Mouse (Mus musculus): ENCODE measurements around the gene Arl4d. TPM values are rescaled to one million over a fixed set of nuclear protein-coding genes. Genes with fewer than 3 reads are reported as not detected.

The Arl4d gene
- total and polyA plus RNA-seq, 2 experiments, result 21.0 to 87.9 TPM

- Histone ChIP-seq H3K27me3 (ENCODE audit: control insufficient read depth, insufficient read depth, low read length) (no peaks in the 10 kb centered on the region), H3K9ac (ENCODE audit: low read depth, low read length) (no peak overlapping the region), H3K4me1 (ENCODE audit: control insufficient read depth, insufficient read depth, low read length) (peaks cover 21% of the 10 kb centered on the region), H3K79me2 (ENCODE audit: control insufficient read depth, insufficient read depth, low read length) (peaks cover 11% of the 10 kb centered on the region; the same call in 1 of the 2 replicates), H3K36me3 (ENCODE audit: control insufficient read depth, insufficient read depth, low read length) (no peaks in the 10 kb centered on the region), H3K27ac (replicated peaks; ENCODE audit: insufficient read depth, low read depth, low read length) (no peak overlapping the region), H3K4me3 (ENCODE audit: insufficient read depth, low read depth, low read length) (no peak overlapping the region)
- TF ChIP-seq POLR2A (IDR thresholded peaks at IDR 0.05; ENCODE audit: extremely low read depth, insufficient read depth, low read length), result no peak
- no peak for TF ChIP-seq CTCF (IDR thresholded peaks at IDR 0.05; ENCODE audit: low read depth, low read length)
- no peak for DNase-seq (ENCODE audit: extremely low read depth, low read depth, low spot score)
- 80% methylated on average over 4 of the region's 4 CpGs for WGBS
Measured at GRCm38 (mm10) chr11:101671255-101671654, 5.9 kb downstream of the Arl4d start.

DNA sequence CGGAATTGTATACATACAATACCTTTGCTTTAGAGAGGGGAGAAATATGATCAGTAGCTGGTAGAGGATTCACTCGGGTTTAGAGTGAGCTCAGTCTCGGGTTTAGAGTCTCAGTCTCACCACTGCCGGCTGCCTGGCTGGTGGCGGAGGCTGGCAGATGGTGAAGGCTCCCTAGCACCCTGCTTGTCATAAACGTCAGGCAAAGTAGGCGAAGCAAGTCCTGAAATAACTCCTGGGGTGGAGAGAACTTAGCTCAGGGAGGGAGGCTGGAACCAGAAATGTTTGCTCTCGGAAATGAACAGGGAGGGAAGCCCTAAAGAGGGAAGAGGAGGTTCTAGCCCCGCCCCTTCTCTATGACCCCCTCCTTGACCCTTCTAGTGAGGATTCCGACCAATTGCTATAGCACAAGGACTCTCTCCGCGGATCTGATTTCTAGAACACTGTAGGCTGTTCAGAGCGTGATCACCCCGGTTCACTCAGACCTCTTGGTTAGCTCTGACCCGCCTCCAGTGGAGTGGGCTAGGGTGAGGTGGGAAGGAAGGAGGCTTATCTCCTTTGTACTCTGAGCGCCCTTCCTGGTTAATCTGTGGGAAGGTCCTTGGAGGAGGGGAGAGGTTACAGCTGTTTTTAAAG, 7.8 kb downstream of the Arl4d start:
- no peak for DNase-seq (ENCODE audit: extremely low read depth, low read depth, low spot score)
- Histone ChIP-seq H3K4me3 (ENCODE audit: insufficient read depth, low read depth, low read length) (no peak overlapping the region; the same call in 1 of the 2 replicates), H3K4me1 (ENCODE audit: control insufficient read depth, insufficient read depth, low read length) (peaks cover 20% of the 10 kb centered on the region), H3K27ac (replicated peaks; ENCODE audit: insufficient read depth, low read depth, low read length) (peak overlapping the region; percentile 58), H3K79me2 (ENCODE audit: control insufficient read depth, insufficient read depth, low read length) (no peaks in the 10 kb centered on the region), H3K36me3 (ENCODE audit: control insufficient read depth, insufficient read depth, low read length) (no peaks in the 10 kb centered on the region), H3K27me3 (ENCODE audit: control insufficient read depth, insufficient read depth, low read length) (no peaks in the 10 kb centered on the region), H3K9ac (ENCODE audit: low read depth, low read length) (peak overlapping the region; percentile 28; the same call in 1 of the 2 replicates)
- no peak for TF ChIP-seq CTCF (IDR thresholded peaks at IDR 0.05; ENCODE audit: low read depth, low read length)
- TF ChIP-seq POLR2A (IDR thresholded peaks at IDR 0.05; ENCODE audit: extremely low read depth, insufficient read depth, low read length), result no peak
- 68% methylated on average over 16 of the region's 16 CpGs for WGBS

- no peak for TF ChIP-seq CTCF (IDR thresholded peaks at IDR 0.05; ENCODE audit: low read depth, low read length)
- TF ChIP-seq POLR2A (IDR thresholded peaks at IDR 0.05; ENCODE audit: extremely low read depth, insufficient read depth, low read length), result no peak
- no peaks in the 10 kb centered on the region for H3K79me2 ChIP-seq (ENCODE audit: control insufficient read depth, insufficient read depth, low read length)
- peak overlapping the region; percentile 9; the same call in 1 of the 2 replicates for H3K27ac ChIP-seq (replicated peaks; ENCODE audit: insufficient read depth, low read depth, low read length)
- H3K4me3 ChIP-seq (ENCODE audit: insufficient read depth, low read depth, low read length), result no peak overlapping the region
- peaks cover 11% of the 10 kb centered on the region for H3K4me1 ChIP-seq (ENCODE audit: control insufficient read depth, insufficient read depth, low read length)
- DNase-seq (ENCODE audit: extremely low read depth, low read depth, low spot score), result no peak
- no peaks in the 10 kb centered on the region for H3K36me3 ChIP-seq (ENCODE audit: control insufficient read depth, insufficient read depth, low read length)
- WGBS, result 91% methylated on average over 5 of the region's 5 CpGs
- no peaks in the 10 kb centered on the region for H3K27me3 ChIP-seq (ENCODE audit: control insufficient read depth, insufficient read depth, low read length)
- no peak overlapping the region for H3K9ac ChIP-seq (ENCODE audit: low read depth, low read length)
Measured at GRCm38 (mm10) chr11:101674106-101674505, 8.8 kb downstream of the Arl4d start.

GRCm38 (mm10) chr11:101675349-101675748, 10.0 kb downstream of the Arl4d start:
- Histone ChIP-seq H3K27me3 (ENCODE audit: control insufficient read depth, insufficient read depth, low read length) (no peaks in the 10 kb centered on the region), H3K4me3 (ENCODE audit: insufficient read depth, low read depth, low read length) (no peak overlapping the region), H3K4me1 (ENCODE audit: control insufficient read depth, insufficient read depth, low read length) (peaks cover 9% of the 10 kb centered on the region), H3K79me2 (ENCODE audit: control insufficient read depth, insufficient read depth, low read length) (no peaks in the 10 kb centered on the region), H3K36me3 (ENCODE audit: control insufficient read depth, insufficient read depth, low read length) (no peaks in the 10 kb centered on the region), H3K27ac (replicated peaks; ENCODE audit: insufficient read depth, low read depth, low read length) (peak overlapping the region; percentile 73), H3K9ac (ENCODE audit: low read depth, low read length) (peak overlapping the region; percentile 40)
- DNase-seq (ENCODE audit: extremely low read depth, low read depth, low spot score), result peak; percentile 87
- no peak for TF ChIP-seq CTCF (IDR thresholded peaks at IDR 0.05; ENCODE audit: low read depth, low read length)
- 26% methylated on average over 4 of the region's 4 CpGs for WGBS

GRCm38 (mm10) chr11:101677655-101678054, 12.3 kb downstream of the Arl4d start:
- Histone ChIP-seq H3K27ac (replicated peaks; ENCODE audit: insufficient read depth, low read depth, low read length) (no peak overlapping the region), H3K9ac (ENCODE audit: low read depth, low read length) (no peak overlapping the region), H3K79me2 (ENCODE audit: control insufficient read depth, insufficient read depth, low read length) (no peaks in the 10 kb centered on the region), H3K4me1 (ENCODE audit: control insufficient read depth, insufficient read depth, low read length) (peaks cover 13% of the 10 kb centered on the region), H3K4me3 (ENCODE audit: insufficient read depth, low read depth, low read length) (no peak overlapping the region), H3K36me3 (ENCODE audit: control insufficient read depth, insufficient read depth, low read length) (no peaks in the 10 kb centered on the region), H3K27me3 (ENCODE audit: control insufficient read depth, insufficient read depth, low read length) (no peaks in the 10 kb centered on the region)
- no peak for TF ChIP-seq CTCF (IDR thresholded peaks at IDR 0.05; ENCODE audit: low read depth, low read length)
- no peak for TF ChIP-seq POLR2A (IDR thresholded peaks at IDR 0.05; ENCODE audit: extremely low read depth, insufficient read depth, low read length)
- DNase-seq (ENCODE audit: extremely low read depth, low read depth, low spot score), result no peak
- WGBS, result 89% methylated on average over 12 of the region's 12 CpGs

GRCm38 (mm10) chr11:101678770-101679169, 13.4 kb downstream of the Arl4d start:
- DNase-seq (ENCODE audit: extremely low read depth, low read depth, low spot score), result no peak
- Histone ChIP-seq H3K36me3 (ENCODE audit: control insufficient read depth, insufficient read depth, low read length) (no peaks in the 10 kb centered on the region), H3K79me2 (ENCODE audit: control insufficient read depth, insufficient read depth, low read length) (no peaks in the 10 kb centered on the region; the same call in 1 of the 2 replicates), H3K9ac (ENCODE audit: low read depth, low read length) (no peak overlapping the region), H3K4me1 (ENCODE audit: control insufficient read depth, insufficient read depth, low read length) (peaks cover 15% of the 10 kb centered on the region), H3K27ac (replicated peaks; ENCODE audit: insufficient read depth, low read depth, low read length) (no peak overlapping the region), H3K27me3 (ENCODE audit: control insufficient read depth, insufficient read depth, low read length) (no peaks in the 10 kb centered on the region), H3K4me3 (ENCODE audit: insufficient read depth, low read depth, low read length) (no peak overlapping the region)
- WGBS, result 84% methylated on average over 5 of the region's 5 CpGs
- TF ChIP-seq POLR2A (IDR thresholded peaks at IDR 0.05; ENCODE audit: extremely low read depth, insufficient read depth, low read length) (no peak), CTCF (IDR thresholded peaks at IDR 0.05; ENCODE audit: low read depth, low read length) (no peak)

Measured in liver, adult 2 months (tissue).